Comparison of ENCODE assay signal across 19 mouse cellular contexts in genomic region chr5:102050677-102051076, GRCm38 (mm10). TPM values are rescaled to one million over a fixed set of nuclear protein-coding genes. Genes with fewer than 3 reads are reported as not detected.
DNase-seq lines count a peak whose midpoint lies in the region; ATAC-seq and TF ChIP-seq lines count a peak whose summit lies in the region.
"Had no signal": no experiment of that assay in that cellular context is flagged by ENCODE, and none has a peak within 500 bp of the region (broad histone marks: within the 10 kb centered on the region; RNA-seq: fewer than 3 reads in every experiment).

No protein-coding gene starts in this region.

- WGBS in kidney, adult 2 months, result 80% methylated on average over 1 of the region's 1 CpGs
- WGBS in liver, embryonic 15.5 days (ENCODE audit: insufficient replicate concordance), result 42% methylated on average over 1 of the region's 1 CpGs
- WGBS in liver, postnatal 0 days (ENCODE audit: insufficient replicate concordance), result 61% methylated on average over 1 of the region's 1 CpGs

- no peak overlapping the region for H3K4me2 ChIP-seq in liver, embryonic 15.5 days
- no peak overlapping the region for H3K4me2 ChIP-seq in liver, postnatal 0 days (ENCODE audit: low read depth, low read length)
- H3K4me2 ChIP-seq: embryonic facial prominence, embryonic 12.5 days; forebrain, embryonic 13.5 days; forebrain, embryonic 15.5 days had no signal

- ATAC-seq in liver, embryonic 15.5 days (ENCODE audit: insufficient read depth), result no peak
- ATAC-seq in liver, postnatal 0 days, result no peak
- ATAC-seq in megakaryocyte-erythroid progenitor cell, adult 5-6 weeks (replicated peaks; ENCODE audit: low FRiP score, low TSS enrichment, poor library complexity, severe bottlenecking), result peak; percentile 43
- ATAC-seq: activated CD4-positive, CD25-positive, alpha-beta regulatory T cell, adult 4 months; forebrain, embryonic 13.5 days; forebrain, embryonic 15.5 days; Patski had no signal

- H3K27me3 ChIP-seq in kidney, adult 2 months (replicated peaks; ENCODE audit: control insufficient read depth, insufficient read depth, low read length), result no peaks in the 10 kb centered on the region
- H3K27me3 ChIP-seq in liver, embryonic 15.5 days, result no peaks in the 10 kb centered on the region
- H3K27me3 ChIP-seq in liver, postnatal 0 days (ENCODE audit: insufficient read depth, low read length), result no peaks in the 10 kb centered on the region
- H3K27me3 ChIP-seq: embryonic facial prominence, embryonic 12.5 days; forebrain, embryonic 13.5 days; forebrain, embryonic 15.5 days; Patski had no signal

- H3K27ac ChIP-seq in kidney, adult 2 months (ENCODE audit: insufficient read depth, low read depth, low read length), result no peak overlapping the region
- 0 out of 2 replicates have a peak overlapping the region, but pooled peaks have one; percentile 19 for H3K27ac ChIP-seq in liver, embryonic 15.5 days (replicated peaks)
- no peak overlapping the region for H3K27ac ChIP-seq in liver, postnatal 0 days (ENCODE audit: low read depth)
- H3K27ac ChIP-seq: embryonic facial prominence, embryonic 10.5 days; embryonic facial prominence, embryonic 12.5 days; forebrain, embryonic 13.5 days; forebrain, embryonic 15.5 days had no signal

- H3K36me3 ChIP-seq in kidney, adult 2 months (ENCODE audit: control insufficient read depth, insufficient read depth, low read length), result no peaks in the 10 kb centered on the region
- no peaks in the 10 kb centered on the region for H3K36me3 ChIP-seq in liver, embryonic 15.5 days (replicated peaks)
- H3K36me3 ChIP-seq in liver, postnatal 0 days (replicated peaks; ENCODE audit: insufficient read depth, low read length), result no peaks in the 10 kb centered on the region; the same call in 1 of the 2 replicates
- H3K36me3 ChIP-seq: forebrain, embryonic 15.5 days had no signal

- no peak for DNase-seq in kidney, adult 2 months
- DNase-seq in kidney, postnatal 4 days, result no peak
- no peak for DNase-seq in liver, postnatal 0 days
- no peak for DNase-seq in layer of hippocampus, postnatal 10 days (ENCODE audit: low spot score in 2 of 2)
- DNase-seq: adrenal gland, adult 8-10 months; adrenal gland, postnatal 14 days; adrenal gland, postnatal 36 days; cerebellum, adult 11-12 months; cerebellum, adult 2 months; cerebellum, adult 9-10 months; cerebellum, postnatal 10 days had no signal

- TF ChIP-seq EP300 in liver, postnatal 0 days (IDR thresholded peaks at IDR 0.05; ENCODE audit: low read depth), result no peak

- no peaks in the 10 kb centered on the region for H3K9me3 ChIP-seq in liver, embryonic 15.5 days (replicated peaks)
- H3K9me3 ChIP-seq in liver, postnatal 0 days (ENCODE audit: low read length), result no peaks in the 10 kb centered on the region
- H3K9me3 ChIP-seq: embryonic facial prominence, embryonic 10.5 days; embryonic facial prominence, embryonic 12.5 days; forebrain, embryonic 13.5 days; forebrain, embryonic 15.5 days had no signal

- no peak for TF ChIP-seq POLR2A in kidney, adult 2 months (IDR thresholded peaks at IDR 0.05; ENCODE audit: low read depth, low read length)

- peaks cover 42% of the 10 kb centered on the region for H3K4me1 ChIP-seq in kidney, adult 2 months (ENCODE audit: control insufficient read depth, insufficient read depth, low read length)
- H3K4me1 ChIP-seq in liver, embryonic 15.5 days (replicated peaks), result peaks cover 68% of the 10 kb centered on the region
- H3K4me1 ChIP-seq in liver, postnatal 0 days (ENCODE audit: insufficient read depth), result peaks cover 37% of the 10 kb centered on the region

- H3K4me3 ChIP-seq in kidney, adult 2 months (ENCODE audit: insufficient read depth, low read depth, low read length), result peak overlapping the region; percentile 11; the same call in 1 of the 2 replicates
- no peak overlapping the region for H3K4me3 ChIP-seq in liver, embryonic 15.5 days (replicated peaks)
- no peak overlapping the region for H3K4me3 ChIP-seq in liver, postnatal 0 days (ENCODE audit: low read depth, low read length)
- H3K4me3 ChIP-seq: embryonic facial prominence, embryonic 10.5 days; embryonic facial prominence, embryonic 12.5 days; forebrain, embryonic 13.5 days; forebrain, embryonic 15.5 days had no signal

- no peak overlapping the region for H3K9ac ChIP-seq in liver, embryonic 15.5 days
- no peak overlapping the region for H3K9ac ChIP-seq in liver, postnatal 0 days (replicated peaks)
- H3K9ac ChIP-seq: embryonic facial prominence, embryonic 12.5 days; forebrain, embryonic 13.5 days; forebrain, embryonic 15.5 days had no signal

- TF ChIP-seq CTCF in kidney, adult 2 months (conservative IDR thresholded peaks at IDR 0.05; ENCODE audit: insufficient read depth, insufficient read length, low read depth, low read length), result no peak
- no peak for TF ChIP-seq CTCF in liver, postnatal 0 days (IDR thresholded peaks at IDR 0.05; ENCODE audit: low read depth)

RNA-seq across cellular contexts. Expression of gene Wdfy3, which starts 19.0 kb away (rescaled TPM):
- polyA plus RNA-seq in kidney, adult 2 months (2012; rRNA removed), result 39.7 and 49.2 TPM in 2 replicates
- polyA plus RNA-seq in liver, embryonic 15.5 days (2015; fragmentation: Nextera tagmentation; extraction: Ambion mirVana), result 3.4 and 4.2 TPM in 2 replicates
- polyA plus RNA-seq in liver, postnatal 0 days (2015; fragmentation: Nextera tagmentation; extraction: Ambion mirVana), result 4.4 and 5.0 TPM in 2 replicates
- total RNA-seq in megakaryocyte-erythroid progenitor cell, adult 5-6 weeks (2014; fragmentation: Nextera tagmentation), result 19.4 and 24.2 TPM in 2 replicates
- 8.4 and 10.6 TPM in 2 replicates for total RNA-seq in megakaryocyte-erythroid progenitor cell, adult 5-6 weeks (2017)
- 100 to 1,000 TPM; 105 to 106 TPM for total RNA-seq in layer of hippocampus, postnatal 10 days (2021)
